Mouse (Mus musculus) c-Kit-positive CD71-negative TER-119-negative erythroid progenitor cells, embryonic 14.5 days (primary cell): Measurements from ENCODE around the gene Smyd2.

Source experiments
- DNase-seq: peaks from one replicate; pipeline ENCODE4 v3.0.0-alpha.2; 2013; ENCODE audit warnings: low read depth

Gene Smyd2

GRCm38 (mm10) chr1:189921818-189922592 lies at the start of gene Smyd2:
Gene Smyd2 (minus strand): TSS chr1:189922363.
- peak; percentile 54 for DNase-seq

GRCm38 (mm10) chr1:189970381-189970780 lies 48.2 kb upstream of the Smyd2 start:
- DNase-seq: no peak

DNA sequence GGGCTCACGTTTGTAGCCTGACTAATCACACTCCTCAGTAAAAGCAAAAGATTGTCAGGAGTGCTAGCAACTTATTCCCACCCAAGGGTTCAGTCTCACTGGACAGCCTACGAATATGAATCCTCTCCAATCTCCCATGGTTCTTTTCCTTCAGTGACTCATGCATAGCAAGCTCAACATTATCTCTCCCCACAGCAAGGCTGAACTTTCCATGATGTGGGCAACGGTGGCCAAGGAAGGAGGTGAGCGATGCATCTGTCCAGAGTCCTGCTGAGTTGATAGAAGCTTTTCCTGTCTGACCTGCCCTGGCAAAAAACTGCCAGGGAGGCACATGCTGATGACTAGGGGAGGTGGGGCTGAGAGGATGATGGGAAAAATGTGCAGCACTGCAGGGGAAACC lies 45.9 kb upstream of the Smyd2 start:
- DNase-seq: no peak

DNA sequence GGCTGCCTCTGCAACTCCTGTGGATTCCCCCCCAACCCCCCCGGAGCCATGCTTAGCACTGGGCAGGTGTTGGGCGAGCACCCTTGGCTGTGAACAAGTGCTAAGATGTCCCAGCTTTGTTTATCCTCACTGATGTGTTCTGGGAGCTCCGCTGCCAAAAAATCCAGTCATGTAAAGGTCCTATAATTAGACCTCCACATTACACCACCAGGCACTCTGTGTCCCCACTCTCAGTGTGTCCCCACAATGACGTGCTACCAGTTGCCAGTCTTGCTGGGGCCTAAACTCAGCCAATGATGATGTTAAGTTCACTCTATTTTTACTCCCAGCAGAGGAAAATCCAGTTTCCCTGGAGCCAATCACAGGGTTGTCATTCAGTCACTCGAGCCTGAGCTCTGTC lies 38.3 kb upstream of the Smyd2 start:
- DNase-seq: no peak

GRCm38 (mm10) chr1:189959802-189960201 lies 37.6 kb upstream of the Smyd2 start:
- DNase-seq: no peak

- DNase-seq: no peak
These were observed 29.7 kb upstream of the Smyd2 start for GRCm38 (mm10) chr1:189951861-189952260.

GRCm38 (mm10) chr1:189947411-189947810 lies 25.2 kb upstream of the Smyd2 start:
- DNase-seq: no peak

DNA sequence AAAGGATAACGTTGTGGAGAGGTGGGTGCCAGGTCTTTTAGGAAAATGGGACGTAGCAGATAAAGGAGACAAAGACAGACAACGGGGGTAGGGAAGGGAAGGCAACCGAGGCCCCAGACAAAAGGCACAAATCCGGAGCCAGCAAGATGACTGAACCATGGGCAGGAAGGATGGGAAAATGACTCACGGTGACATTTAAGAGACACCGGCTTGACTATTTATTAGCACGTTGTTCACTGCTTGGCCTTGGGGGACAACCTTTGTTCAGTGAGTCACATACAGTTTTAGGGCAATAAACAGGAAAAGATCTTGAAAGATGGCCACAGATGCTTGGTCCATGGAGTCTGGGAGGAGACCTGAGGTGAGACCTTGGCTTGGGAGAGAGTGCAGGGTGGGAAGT lies 24.0 kb upstream of the Smyd2 start:
- no peak for DNase-seq

DNA sequence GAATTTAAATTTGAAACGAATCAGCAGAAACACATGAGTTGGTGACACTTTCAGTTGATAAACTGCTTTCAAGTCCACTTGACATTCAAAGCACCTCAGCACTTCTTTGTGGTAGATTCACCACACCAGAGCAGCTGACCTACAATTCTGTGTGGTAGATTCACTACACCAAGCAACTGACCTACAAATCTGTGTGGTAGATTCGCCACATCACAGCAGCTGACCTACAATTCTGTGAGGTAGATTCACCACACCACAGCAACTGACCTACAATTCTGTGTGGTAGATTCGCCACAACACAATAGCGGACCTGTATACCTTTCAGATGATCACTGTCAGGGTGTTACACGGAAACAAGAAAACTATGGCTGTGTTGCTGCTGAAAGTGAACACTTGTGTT lies 19.6 kb upstream of the Smyd2 start:
- DNase-seq: no peak

DNA sequence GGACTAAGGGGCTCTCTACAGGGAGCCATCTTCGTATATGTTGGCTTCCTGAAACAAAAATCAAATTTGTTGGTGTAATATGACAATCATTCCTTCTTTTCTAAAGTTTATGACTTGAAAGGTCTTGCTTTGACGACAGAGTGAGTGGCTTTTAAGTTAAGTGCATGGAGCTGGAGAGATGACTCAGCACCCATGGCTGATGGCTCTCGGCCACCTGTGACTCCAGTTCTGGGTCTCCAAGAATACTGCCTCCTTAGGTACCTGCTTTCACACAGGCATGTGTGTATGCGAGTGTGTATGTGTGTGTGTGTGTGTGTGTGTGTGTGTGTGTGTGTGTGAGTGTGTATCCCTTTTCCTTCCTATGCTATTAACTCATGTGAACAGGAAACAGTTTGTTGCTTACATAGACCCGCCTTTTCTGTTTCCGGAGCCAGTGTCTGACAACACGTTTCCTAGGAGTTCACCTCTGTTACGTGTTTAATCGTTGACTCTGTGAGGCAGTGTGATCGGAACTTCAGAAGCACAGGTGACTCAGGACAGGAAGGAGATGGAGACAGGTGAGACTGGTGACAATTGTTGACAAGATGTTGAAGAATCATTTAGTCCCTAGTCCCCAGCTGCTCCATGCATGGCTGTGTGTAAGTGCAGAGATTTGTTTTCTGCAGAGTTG lies 14.4 kb upstream of the Smyd2 start:
- no peak for DNase-seq

DNA sequence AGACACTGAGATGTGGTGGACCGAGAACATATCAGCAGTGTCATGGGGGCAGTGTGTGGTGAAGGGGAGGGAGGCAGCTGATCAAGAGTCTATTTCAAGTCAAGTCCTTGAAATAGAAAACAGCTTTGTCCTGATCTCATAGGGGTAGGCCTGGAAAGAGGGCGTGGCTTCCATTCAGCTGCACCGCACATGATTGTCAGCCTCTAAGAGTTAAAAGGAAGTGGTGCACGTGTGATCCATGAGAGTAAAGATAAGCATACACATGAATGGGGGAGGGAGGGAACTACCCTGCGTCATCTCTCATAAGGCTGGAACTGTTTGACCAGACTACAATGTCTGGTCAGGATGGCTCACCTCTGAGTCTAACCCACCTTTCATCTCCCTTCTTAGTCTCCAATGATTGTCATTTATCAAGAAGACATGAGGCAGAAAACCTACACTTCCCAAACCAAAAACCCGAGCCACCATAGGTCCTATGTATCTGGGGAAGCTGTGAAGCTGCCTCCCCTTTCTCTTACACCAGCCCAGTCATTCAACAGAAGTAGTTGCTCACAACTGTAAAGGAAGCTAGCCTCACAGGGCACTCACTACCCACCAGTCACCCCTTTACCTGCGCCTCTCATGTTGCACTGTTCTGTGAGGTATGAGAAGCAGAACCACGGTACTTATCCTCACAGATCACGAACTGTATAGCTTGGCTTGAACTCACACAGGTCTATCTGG lies 11.5 kb upstream of the Smyd2 start:
- DNase-seq: no peak

DNA sequence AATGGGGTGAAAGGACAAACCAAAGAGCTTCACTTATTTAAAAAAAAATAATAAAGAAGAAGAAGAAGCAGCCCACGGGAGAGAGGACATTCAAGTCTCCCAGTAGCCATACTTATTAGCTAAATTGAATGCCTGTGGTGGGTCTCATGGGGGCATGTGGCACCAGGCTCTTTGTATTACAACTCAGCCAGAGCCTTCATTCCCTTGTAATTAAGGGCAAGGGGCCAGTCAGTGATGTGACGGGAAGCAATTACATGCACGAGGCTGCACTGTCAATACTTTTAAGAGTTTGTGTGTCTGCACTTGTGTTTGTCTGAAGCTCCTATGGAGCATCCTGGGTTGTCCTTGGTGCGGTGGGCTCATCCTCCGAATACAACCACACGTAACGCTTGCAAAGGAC lies 10.8 kb upstream of the Smyd2 start:
- DNase-seq: no peak

DNA sequence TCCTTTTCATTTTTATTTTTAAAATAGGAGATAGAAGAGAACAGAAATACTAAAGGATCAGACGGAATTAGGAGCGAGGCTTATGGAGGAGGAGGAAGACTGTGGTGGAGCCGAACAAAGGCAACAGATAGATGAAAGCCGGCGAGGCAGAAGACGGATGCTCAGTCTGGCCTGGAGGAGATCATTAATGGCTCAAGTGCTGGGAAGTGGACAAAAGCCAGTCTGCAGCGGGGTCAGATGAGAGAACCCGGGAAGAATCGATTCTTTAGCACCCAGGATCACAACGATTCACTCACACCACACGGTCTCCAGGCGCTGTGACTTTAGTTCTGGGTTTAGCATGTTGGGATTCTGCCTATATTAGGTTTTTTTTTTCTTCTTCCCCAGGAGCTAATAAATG lies 10.0 kb upstream of the Smyd2 start:
- DNase-seq: no peak

DNA sequence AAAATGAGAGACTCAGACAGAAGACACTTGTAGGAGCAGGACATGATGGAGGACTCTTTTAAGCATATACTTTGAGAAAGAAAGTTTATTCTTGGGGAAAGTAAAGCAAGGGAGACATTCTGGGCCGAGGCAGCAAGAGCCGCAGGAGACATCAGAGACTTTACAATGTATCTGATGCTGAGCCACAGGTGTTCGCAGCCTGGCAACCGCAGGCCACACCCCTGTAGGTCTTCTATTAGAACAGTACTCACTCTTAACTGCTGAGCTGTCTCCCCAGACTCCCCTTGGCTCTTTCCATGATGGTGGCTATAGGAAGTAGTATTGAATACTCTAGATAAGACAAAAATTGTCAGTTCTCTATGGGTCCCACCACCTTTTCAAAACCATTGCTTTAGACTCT lies 7.7 kb upstream of the Smyd2 start:
- no peak for DNase-seq

DNA sequence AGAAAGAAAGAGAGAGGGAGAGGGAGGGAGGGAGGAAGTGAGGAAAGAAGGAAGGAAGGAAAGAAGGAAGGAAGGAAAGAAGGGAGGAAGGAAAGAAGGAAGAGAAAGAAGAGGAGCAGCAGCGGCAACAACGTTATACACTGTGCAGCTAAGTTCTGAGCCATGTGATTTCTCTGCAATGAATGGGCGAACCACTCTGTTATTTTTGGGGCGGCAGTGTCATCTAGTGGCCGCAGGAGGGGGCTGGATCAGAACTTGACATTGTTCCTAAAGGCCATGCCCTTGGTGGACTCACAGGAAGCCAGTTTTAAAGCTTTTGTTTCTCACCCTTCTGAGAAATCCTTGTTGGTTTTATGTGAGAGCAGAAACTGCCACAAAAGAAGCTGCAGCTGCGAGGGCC lies 5.5 kb upstream of the Smyd2 start:
- DNase-seq: peak; percentile 32

DNA sequence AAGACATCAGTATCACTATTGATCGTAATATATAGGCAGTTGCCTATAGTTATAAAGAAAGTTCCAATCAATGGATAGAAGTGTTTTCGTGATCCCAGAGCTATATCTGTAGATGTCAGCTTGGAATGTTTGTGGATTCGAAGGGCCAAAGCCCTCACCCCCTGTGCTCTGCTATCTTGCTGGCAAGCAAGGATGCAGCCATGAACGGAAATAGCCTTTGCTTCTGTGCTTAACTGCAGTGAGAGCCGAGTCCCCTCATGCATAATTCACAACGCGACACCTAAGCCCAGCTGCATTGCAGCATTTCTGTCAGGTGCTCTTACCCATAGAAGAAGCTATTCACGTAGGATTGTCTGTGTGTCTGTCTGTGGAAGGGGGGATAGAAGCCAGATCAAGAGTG lies 4.1 kb upstream of the Smyd2 start:
- DNase-seq: no peak

DNA sequence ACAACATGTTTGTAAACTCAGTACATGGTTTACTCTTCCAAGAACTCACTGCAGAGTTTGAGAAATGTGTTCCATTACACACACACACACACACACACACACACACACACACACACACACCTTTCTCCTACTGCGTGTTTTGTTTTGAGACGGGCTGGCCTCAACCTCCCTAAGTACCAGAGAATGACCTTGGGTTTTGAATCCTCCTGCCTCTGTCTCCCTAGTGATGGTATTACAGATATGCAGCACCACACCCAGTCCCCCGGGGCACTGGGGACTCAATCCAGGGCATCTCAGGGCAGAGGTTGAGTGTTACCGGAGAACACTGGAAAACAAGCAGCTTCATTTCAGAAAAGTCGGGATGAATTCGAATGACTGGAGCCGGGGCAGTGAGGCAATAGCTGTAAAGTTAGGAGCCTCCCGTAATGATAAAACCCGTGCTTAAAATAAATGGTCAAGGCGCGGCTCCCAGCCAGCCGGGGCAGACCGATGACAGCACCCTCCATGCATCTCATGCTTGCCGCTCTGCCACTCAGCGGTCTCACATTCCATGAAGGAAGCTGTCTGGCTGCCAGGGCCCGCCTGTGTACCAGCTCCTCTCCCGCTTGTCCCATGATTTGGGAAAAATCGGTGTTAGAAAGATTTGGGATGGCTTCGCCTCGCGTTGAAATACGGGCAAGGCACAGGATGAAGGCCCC lies 1.9 kb upstream of the Smyd2 start:
- DNase-seq: no peak

DNA sequence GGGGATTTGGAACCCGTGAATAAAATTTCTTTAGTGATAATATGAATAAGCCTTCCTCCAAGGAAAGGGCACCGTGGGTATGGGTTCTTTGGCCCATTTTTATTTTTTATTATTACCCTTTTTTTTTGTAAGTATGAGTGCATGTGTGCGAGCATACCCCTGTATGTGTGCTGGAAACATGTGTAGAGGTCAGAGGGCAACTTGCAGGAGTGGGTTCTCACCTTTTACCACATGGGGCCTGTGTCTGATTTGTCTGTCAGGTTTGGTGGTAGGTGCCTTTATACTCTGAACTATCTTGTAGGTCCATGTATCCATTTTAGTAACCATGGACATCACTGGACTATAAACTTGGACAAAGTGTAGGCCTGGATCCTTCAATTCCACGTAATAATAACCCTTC lies 994 bp upstream of the Smyd2 start:
- no peak for DNase-seq

DNA sequence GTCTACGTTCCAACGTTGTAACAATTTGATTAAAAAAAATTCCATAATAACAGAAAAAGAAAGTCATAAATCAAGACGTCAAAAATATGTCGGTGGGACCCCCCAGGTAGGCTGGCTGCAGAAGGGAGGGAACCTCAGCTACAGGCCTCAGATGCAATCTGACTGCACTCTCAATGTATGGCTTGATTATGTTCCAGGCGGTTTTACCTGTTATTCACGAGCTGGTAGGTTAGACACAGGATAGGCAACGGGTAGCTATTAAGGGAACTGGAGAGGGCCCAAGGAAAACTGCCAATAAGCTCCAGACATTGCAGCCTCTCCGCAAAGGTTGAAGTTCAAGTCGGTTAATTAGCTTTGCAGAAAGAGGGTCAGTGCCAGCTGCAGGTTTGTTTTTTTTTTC lies 558 bp upstream of the Smyd2 start:
- no peak for DNase-seq

GRCm38 (mm10) chr1:189921568-189921817 lies 670 bp downstream of the Smyd2 start:
- no peak for DNase-seq

DNA sequence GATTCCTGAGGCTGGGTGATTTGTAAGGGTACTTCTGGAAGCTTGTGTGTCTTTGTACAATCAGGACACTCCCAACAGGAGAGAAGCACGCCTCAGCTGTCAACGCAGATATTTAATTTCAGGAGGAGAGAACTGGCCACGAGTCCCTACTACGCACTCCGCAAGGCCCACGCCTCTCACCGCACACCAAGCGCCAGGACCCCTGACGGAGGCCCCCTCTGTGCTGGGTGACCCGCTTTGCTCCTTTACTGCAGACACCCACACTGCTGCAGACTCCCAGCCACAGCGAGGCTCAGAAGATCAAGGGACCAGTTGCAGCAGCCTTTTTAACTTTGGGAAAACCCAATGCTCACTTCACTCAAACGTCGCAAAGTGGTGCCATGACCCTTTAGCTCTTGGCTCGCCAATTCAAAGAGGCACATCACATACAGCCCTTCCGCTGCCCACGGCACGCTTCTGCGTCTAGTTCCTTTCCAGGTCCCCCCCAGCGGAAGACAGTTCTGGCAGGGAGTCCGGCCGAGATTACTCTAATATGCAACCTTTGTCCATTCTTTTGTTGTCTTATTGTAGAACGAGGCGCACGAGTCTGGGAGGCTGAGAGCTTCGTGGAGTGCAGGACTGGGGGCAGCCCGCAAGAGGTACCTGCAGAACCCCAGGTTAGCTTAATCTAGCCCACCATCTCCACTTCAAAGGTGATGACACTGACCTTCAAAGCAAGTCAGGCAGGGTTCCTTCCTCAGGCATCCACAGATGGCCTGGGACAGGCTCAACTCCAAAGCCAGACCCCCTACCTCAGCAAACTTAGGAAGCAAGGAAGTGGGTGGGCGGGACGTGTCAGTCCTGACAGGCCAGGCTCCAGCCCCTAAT lies 1.2 kb downstream of the Smyd2 start:
- no peak for DNase-seq

- no peak for DNase-seq
These were observed 2.4 kb downstream of the Smyd2 start for GRCm38 (mm10) chr1:189919756-189920155.
